Mouse (Mus musculus): Measurements from ENCODE around the gene Rims4. TPM values are rescaled to one million over a fixed set of nuclear protein-coding genes. Genes with fewer than 3 reads are reported as not detected.

Gene Rims4
- polyA plus RNA-seq, 1 experiment from 2014 or later: 1.6 TPM

Other genes with a start within 250 kb of the Rims4 start
- gene Ada, start 168.4 kb downstream of the Rims4 start, polyA plus RNA-seq (2015; fragmentation: Nextera tagmentation; extraction: Ambion mirVana): 9.5 and 11.8 TPM in 2 replicates
- gene Ccn5, start 97.8 kb downstream of the Rims4 start, polyA plus RNA-seq (2015; fragmentation: Nextera tagmentation; extraction: Ambion mirVana): 0.62 and 1.0 TPM in 2 replicates
- gene Kcnk15, start 65.0 kb downstream of the Rims4 start, polyA plus RNA-seq (2015; fragmentation: Nextera tagmentation; extraction: Ambion mirVana): not detected in 2 replicates
- 304 and 307 TPM in 2 replicates for gene Ywhab, start 76.3 kb upstream of the Rims4 start, polyA plus RNA-seq (2015; fragmentation: Nextera tagmentation; extraction: Ambion mirVana)
- gene Pabpc1l, start 106.8 kb upstream of the Rims4 start, polyA plus RNA-seq (2015; fragmentation: Nextera tagmentation; extraction: Ambion mirVana): 2.4 and 4.1 TPM in 2 replicates
- 21.0 and 23.4 TPM in 2 replicates for gene Stk4, start 151.6 kb upstream of the Rims4 start, polyA plus RNA-seq (2015; fragmentation: Nextera tagmentation; extraction: Ambion mirVana)
- 60.8 and 64.9 TPM in 2 replicates for gene Tomm34, start 152.5 kb upstream of the Rims4 start, polyA plus RNA-seq (2015; fragmentation: Nextera tagmentation; extraction: Ambion mirVana)

Measured in kidney, embryonic 15.5 days (tissue).